Mouse (Mus musculus) gastrocnemius, postnatal 25 days (tissue): ENCODE measurements around the gene Clec3a. TPM values are rescaled to one million over a fixed set of nuclear protein-coding genes. Genes with fewer than 3 reads are reported as not detected.

Experiments used
- DNase-seq: peaks from one replicate; pipeline ENCODE4 v3.0.0; 2022
- total RNA-seq, 2 experiments: library from RNA; stranded (reverse); gene quantifications; 1 replicate in 1 of 2; 2 replicates in 1 of 2; pipeline ENCODE4 v1.2.3; 2021

The Clec3a gene
- total RNA-seq, 2 experiments from 2014 or later: 0.51 TPM

DNA sequence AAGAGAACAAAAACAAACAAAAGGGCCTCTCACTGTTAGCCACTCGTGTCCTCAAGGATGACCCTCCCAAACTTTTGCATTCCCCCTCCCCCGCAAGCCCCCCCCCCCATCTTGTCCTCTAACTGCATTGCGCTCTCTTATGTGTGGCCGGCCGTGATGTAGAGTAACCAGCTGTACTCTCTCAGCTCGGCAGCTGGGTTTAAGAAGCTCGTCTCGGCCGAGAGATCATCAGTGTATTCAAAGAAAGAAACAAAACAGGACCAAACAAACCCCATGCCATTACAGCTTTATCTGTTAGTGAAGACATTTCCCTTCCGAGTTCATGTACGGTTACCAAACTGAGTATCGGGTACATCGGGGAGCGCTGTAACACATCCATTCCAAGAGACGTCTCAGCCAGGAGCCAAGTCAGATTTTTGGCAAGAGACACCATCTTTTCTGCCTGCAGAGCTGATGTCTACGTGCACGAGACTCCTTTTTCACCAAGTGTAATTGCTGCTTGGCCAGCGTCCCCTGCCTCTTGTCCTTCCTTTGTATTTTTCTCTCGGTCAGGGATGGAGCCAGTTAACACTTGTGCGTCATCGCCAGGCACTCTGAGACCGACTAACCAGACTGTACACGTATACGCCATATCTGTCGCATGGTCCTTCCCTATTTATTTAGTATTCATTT lies 40.4 kb downstream of the Clec3a start:
- DNase-seq: peak; percentile 24

DNA sequence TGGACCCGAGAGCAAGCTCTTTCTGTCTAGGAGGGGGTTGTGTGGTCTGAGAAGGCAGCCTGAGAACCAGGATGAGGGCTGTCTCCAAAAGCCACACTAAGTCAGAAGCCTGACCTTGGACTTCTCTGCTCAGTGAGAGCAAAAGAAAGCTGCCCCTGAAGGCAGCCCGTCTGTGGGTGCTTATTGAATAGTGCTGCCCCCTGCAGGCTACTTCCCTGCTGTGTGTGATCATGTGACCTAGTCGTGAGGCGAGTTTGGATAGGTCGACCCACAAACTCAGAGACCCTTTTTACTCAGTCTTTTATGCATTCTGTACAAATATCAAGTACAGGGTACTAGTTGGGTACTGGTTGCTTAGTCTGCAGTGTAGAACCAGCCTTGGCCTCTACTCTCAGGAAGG lies 42.7 kb downstream of the Clec3a start:
- no peak for DNase-seq

DNA sequence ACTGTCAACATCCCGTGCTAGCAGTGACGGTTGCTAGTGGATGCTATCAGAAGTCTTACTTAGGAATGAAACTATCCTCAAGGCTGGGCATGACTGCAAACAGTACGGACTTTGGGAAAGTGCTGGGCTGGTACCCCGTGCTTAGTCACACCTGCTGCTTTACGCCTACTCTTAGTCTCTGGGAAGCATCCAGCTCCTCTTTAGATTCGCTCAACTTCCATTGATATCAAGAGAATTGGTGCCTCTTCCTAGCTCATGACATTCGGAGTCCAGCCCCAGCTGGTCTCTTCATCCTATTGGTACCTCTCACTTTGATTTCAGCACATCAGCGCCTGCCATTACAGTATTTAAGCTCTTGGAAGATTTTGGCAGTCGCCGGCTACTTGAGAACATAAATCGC lies 44.7 kb downstream of the Clec3a start:
- DNase-seq: no peak

DNA sequence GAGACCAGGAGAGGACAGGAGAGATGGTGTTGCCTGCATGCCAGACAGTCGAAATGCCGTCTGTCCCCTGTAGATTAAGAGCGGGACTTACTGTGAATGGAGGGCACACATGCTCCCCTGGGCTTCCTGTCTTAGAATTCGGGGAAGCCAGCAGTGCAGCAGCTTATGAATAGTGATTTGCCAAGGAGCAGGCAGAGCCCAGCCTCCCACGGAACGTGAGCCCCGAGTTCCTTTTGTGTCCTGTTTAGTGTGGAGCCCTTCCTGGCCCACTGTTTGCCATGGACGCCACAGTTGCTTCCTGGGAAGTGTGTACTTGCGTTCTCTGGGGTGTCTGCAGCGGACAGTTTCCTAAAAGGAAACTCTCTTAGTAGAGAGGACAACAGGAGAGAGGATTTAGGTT lies 45.4 kb downstream of the Clec3a start:
- no peak for DNase-seq

DNA sequence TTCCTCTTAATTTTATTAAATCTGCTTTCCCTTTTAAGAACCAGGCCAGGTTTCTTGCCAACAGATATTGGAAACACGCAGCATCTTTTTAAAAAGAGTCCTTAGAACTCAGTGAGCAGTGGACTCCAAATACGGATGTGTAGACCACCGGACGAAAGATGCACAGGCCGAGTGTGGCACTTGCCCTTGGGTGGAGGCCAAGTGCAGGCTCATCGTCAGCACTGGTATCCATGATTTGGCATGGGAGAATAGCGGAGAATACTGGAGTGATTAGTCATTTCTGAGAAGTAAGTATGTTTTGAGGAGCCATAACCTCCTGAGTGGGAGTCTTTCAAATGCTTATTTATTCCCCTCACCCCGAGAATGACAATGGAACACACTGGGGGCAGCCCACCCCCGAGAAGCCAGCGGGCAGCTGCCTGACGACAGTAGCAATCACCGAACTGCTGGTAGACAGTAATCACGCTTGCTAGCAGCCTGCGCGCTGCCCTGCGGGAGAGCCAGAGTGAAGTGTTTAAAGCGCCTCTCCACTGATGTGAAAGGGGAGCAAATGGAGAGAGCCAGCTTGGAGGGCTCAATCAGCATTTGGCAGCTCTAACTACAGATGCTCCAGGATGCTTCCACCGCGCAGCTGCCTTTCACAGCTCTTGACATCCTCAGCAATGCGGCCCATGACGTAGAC lies 50.8 kb downstream of the Clec3a start:
- DNase-seq: no peak

DNA sequence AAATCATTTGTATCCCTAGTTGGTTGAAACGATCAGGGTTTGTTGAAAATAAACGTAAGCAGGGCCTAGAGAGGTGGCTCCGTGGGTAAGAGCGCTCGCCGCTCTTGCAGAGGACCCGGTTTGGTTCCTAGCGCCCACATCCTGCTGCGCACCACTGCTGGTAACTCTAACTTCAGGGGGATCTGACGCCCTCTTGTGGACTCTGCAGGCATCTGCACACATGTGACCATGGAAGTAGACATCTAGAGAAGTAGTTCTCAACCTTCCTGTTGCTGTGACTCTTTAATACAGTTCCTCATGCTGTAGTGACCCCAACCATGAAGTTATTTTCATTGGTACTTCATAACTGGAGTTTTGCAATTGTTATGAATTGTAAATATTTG lies 51.3 kb downstream of the Clec3a start:
- DNase-seq: no peak

DNA sequence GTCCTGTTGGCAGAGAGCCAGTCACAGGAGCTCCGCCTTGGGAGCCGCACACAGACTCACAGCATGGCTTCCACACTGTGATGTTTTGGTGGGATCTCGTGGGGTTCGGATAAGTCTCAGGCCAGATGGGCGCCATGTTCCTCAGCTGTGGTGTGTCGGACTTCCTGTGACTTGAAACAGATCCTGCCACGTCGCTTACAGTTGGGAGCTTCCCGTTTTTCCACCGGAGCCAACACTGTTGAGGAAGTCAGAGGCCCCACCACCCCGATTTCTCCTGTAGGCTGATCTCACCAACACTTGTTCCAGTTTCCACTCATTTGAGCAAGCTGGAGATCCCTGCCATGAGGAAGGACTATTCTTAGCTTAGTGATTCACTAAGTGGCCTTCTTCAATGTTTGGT lies 55.7 kb downstream of the Clec3a start:
- DNase-seq: no peak

Other genes with a start within 250 kb of the Clec3a start
- gene Vat1l, start 212.5 kb upstream of the Clec3a start, total RNA-seq: 1 to 10 TPM; 1.4 to 2.1 TPM
- 1 to 10 TPM; 5.3 to 8.7 TPM for gene Wwox, start 21.6 kb downstream of the Clec3a start, total RNA-seq